In the genomic region with DNA sequence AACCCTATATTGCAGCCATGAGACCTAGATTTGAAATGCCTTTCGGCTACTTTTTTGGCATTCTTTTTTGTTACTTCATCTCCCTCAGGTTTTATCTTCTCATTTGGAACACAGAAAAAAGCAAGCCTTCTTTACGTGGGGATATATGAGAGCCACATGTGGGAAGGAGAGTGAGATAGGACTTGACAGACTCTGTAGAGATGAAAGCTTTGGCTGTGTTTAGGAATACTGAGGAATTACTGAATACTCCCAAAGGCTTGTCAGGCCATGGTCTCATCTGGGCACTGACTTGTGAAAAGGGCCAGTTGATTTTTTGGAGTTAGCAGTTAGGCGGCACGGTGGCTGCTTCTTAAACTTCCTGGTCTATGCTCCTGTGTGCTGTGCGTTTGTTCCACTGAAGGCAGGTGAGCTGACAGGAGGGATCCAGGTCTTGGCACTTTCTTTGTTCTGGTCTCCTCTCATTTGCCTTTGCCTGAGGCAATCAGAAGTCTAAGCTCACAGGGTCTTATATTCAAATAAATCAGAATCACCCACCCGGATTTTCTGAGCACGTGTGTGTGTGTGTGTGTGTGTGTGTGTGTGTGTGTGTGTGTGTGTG, we compare ENCODE assay signal across 14 mouse cellular contexts. TPM values are rescaled to one million over a fixed set of nuclear protein-coding genes. Genes with fewer than 3 reads are reported as not detected.
DNase-seq lines count a peak whose midpoint lies in the region; ATAC-seq and TF ChIP-seq lines count a peak whose summit lies in the region.
"Had no signal": no experiment of that assay in that cellular context is flagged by ENCODE, and none has a peak within 500 bp of the region (broad histone marks: within the 10 kb centered on the region; RNA-seq: fewer than 3 reads in every experiment).

No protein-coding gene starts in this region.

- H3K4me1 ChIP-seq in lung, embryonic 16.5 days (replicated peaks; ENCODE audit: control insufficient read depth, insufficient read depth, low read length), result peaks cover 5% of the 10 kb centered on the region; the same call in 1 of the 2 replicates
- H3K4me1 ChIP-seq in limb, embryonic 10.5 days, result peaks cover 28% of the 10 kb centered on the region
- H3K4me1 ChIP-seq in forebrain, postnatal 0 days (ENCODE audit: insufficient read depth), result peaks cover 11% of the 10 kb centered on the region

- peak; percentile 24; the same call in 1 of the 2 replicates for ATAC-seq in lung, embryonic 16.5 days (ENCODE audit: low read depth)
- no peak for ATAC-seq in cerebellum, adult (ENCODE audit: insufficient number of reproducible peaks, low FRiP score, low TSS enrichment)
- no peak for ATAC-seq in forebrain, postnatal 0 days

- intact Hi-C loops in gastrocnemius, adult 2 months (cut with DNase I), result no loop called here

- 58% methylated on average over 7 of the region's 7 CpGs for WGBS in lung, embryonic 16.5 days
- 54% methylated on average over 7 of the region's 7 CpGs for WGBS in limb, embryonic 10.5 days
- WGBS in forebrain, postnatal 0 days, result 76% methylated on average over 7 of the region's 7 CpGs

- TF ChIP-seq CTCF in gastrocnemius, adult 2 months (IDR thresholded peaks at IDR 0.05), result no peak
- TF ChIP-seq CTCF in forebrain, postnatal 0 days (IDR thresholded peaks at IDR 0.05; ENCODE audit: low read depth), result no peak

- no peak overlapping the region for H3K4me3 ChIP-seq in gastrocnemius, adult 2 months
- H3K4me3 ChIP-seq in lung, embryonic 16.5 days (ENCODE audit: low read length), result no peak overlapping the region
- no peak overlapping the region for H3K4me3 ChIP-seq in limb, embryonic 10.5 days
- no peak overlapping the region for H3K4me3 ChIP-seq in myocyte
- H3K4me3 ChIP-seq in forebrain, postnatal 0 days (ENCODE audit: low read depth, low read length), result no peak overlapping the region
- H3K4me3 ChIP-seq: erythroblast, embryonic 14.5 days; lung, embryonic 15.5 days; neural tube, embryonic 15.5 days had no signal

- H3K36me3 ChIP-seq in lung, embryonic 16.5 days (ENCODE audit: control insufficient read depth, insufficient read depth, low read length), result no peaks in the 10 kb centered on the region
- H3K36me3 ChIP-seq in limb, embryonic 10.5 days, result no peaks in the 10 kb centered on the region
- H3K36me3 ChIP-seq in myocyte (ENCODE audit: control insufficient read depth, insufficient read depth), result no peaks in the 10 kb centered on the region
- no peaks in the 10 kb centered on the region for H3K36me3 ChIP-seq in forebrain, postnatal 0 days (ENCODE audit: insufficient read depth)
- H3K36me3 ChIP-seq: lung, embryonic 15.5 days; neural tube, embryonic 15.5 days had no signal

- peak overlapping the region; percentile 10; the same call in 1 of the 2 replicates for H3K27ac ChIP-seq in gastrocnemius, adult 2 months
- H3K27ac ChIP-seq in lung, embryonic 16.5 days (ENCODE audit: low read length), result no peak overlapping the region
- H3K27ac ChIP-seq in limb, embryonic 10.5 days, result peak overlapping the region; percentile 54; the same call in 1 of the 2 replicates
- H3K27ac ChIP-seq in forebrain, postnatal 0 days (ENCODE audit: low read depth, low read length), result no peak overlapping the region
- H3K27ac ChIP-seq: lung, embryonic 15.5 days; neural tube, embryonic 15.5 days had no signal

- TF ChIP-seq POLR2A in myocyte (IDR thresholded peaks at IDR 0.05; ENCODE audit: insufficient read length, low read depth), result no peak

- no peak overlapping the region for H3K4me2 ChIP-seq in lung, embryonic 16.5 days (ENCODE audit: low read depth, low read length)
- H3K4me2 ChIP-seq in myocyte (ENCODE audit: low read depth), result peak overlapping the region; percentile 82
- H3K4me2 ChIP-seq in forebrain, postnatal 0 days (ENCODE audit: low read depth), result no peak overlapping the region
- H3K4me2 ChIP-seq: lung, embryonic 15.5 days; neural tube, embryonic 15.5 days had no signal

- no peaks in the 10 kb centered on the region for H3K79me2 ChIP-seq in myocyte (ENCODE audit: control insufficient read depth, insufficient read depth)

- no peak overlapping the region for H3K9ac ChIP-seq in lung, embryonic 16.5 days (ENCODE audit: low read length)
- H3K9ac ChIP-seq in forebrain, postnatal 0 days, result no peak overlapping the region
- H3K9ac ChIP-seq: lung, embryonic 15.5 days; neural tube, embryonic 15.5 days had no signal

- H3ac ChIP-seq in myocyte (ENCODE audit: control insufficient read depth, insufficient read length), result no peak overlapping the region

- H3K9me3 ChIP-seq in lung, embryonic 16.5 days (ENCODE audit: control insufficient read depth, low read length), result no peaks in the 10 kb centered on the region
- H3K9me3 ChIP-seq in limb, embryonic 10.5 days (replicated peaks), result no peaks in the 10 kb centered on the region
- no peaks in the 10 kb centered on the region for H3K9me3 ChIP-seq in forebrain, postnatal 0 days (ENCODE audit: low read length)
- H3K9me3 ChIP-seq: lung, embryonic 15.5 days; neural tube, embryonic 15.5 days had no signal

- no peak for DNase-seq in gastrocnemius, adult 2 months
- DNase-seq in gastrocnemius, postnatal 10 days, result no peak
- DNase-seq in lung, postnatal 25 days (ENCODE audit: low spot score), result no peak
- DNase-seq in limb, embryonic 10.5 days (ENCODE audit: low spot score), result no peak
- no peak for DNase-seq in forebrain, postnatal 0 days
- DNase-seq: adrenal gland, postnatal 25 days; cerebellum, adult 2 months; thymus, postnatal 25 days had no signal

- H3K27me3 ChIP-seq in lung, embryonic 16.5 days (ENCODE audit: control insufficient read depth, insufficient read depth, low read depth, low read length), result no peaks in the 10 kb centered on the region
- H3K27me3 ChIP-seq in limb, embryonic 10.5 days (ENCODE audit: low read depth, poor library complexity, severe bottlenecking), result no peaks in the 10 kb centered on the region
- H3K27me3 ChIP-seq in myocyte (ENCODE audit: control insufficient read depth, insufficient read depth, insufficient read length), result no peaks in the 10 kb centered on the region
- no peaks in the 10 kb centered on the region for H3K27me3 ChIP-seq in forebrain, postnatal 0 days (ENCODE audit: insufficient read depth, low read length)
- H3K27me3 ChIP-seq: lung, embryonic 15.5 days; neural tube, embryonic 15.5 days had no signal

TF ChIP-seq in myocyte, 11 proteins besides CTCF, POLR2A, EP300 and RAD21:
- TF ChIP-seq TCF12 (IDR thresholded peaks at IDR 0.05; ENCODE audit: insufficient read depth, poor library complexity, severe bottlenecking) (no peak), CEBPB (IDR thresholded peaks at IDR 0.05; ENCODE audit: insufficient read depth, poor library complexity, severe bottlenecking) (no peak), USF1 (IDR thresholded peaks at IDR 0.05; ENCODE audit: low read depth) (no peak), MAX (IDR thresholded peaks at IDR 0.05; ENCODE audit: low read depth) (no peak), MYOG (IDR thresholded peaks at IDR 0.05; ENCODE audit: control insufficient read depth in 1 of 3, insufficient read depth in 1 of 3, insufficient read length in 2 of 3, low read depth in 2 of 3) (no peak), REST (IDR thresholded peaks at IDR 0.05; ENCODE audit: insufficient read depth, insufficient read length) (no peak), SRF (IDR thresholded peaks at IDR 0.05; ENCODE audit: control insufficient read depth, insufficient read length, low read depth) (no peak), E2F4 (IDR thresholded peaks at IDR 0.05; ENCODE audit: insufficient read depth) (no peak), TCF3 (IDR thresholded peaks at IDR 0.05; ENCODE audit: insufficient read length, low read depth) (no peak), MYOD1 (IDR thresholded peaks at IDR 0.05; ENCODE audit: control insufficient read depth in 1 of 3, insufficient read length in 2 of 3, low read depth in 2 of 3) (no peak), POLR2AphosphoS2 (IDR thresholded peaks at IDR 0.05; ENCODE audit: insufficient read length, low read depth) (no peak)

RNA-seq across cellular contexts. Expression of a gene that starts 43.0 kb away (rescaled TPM):
- total RNA-seq in gastrocnemius, adult 2 months (2021), result 1 to 10 TPM; 4.1 to 6.1 TPM
- 10 to 100 TPM; 25.0 to 39.2 TPM for total RNA-seq in gastrocnemius, postnatal 10 days (2021)
- 34.8 and 35.7 TPM in 2 replicates for polyA plus RNA-seq in lung, embryonic 16.5 days (2015; fragmentation: Nextera tagmentation; extraction: Ambion mirVana)
- 3.2 and 3.4 TPM in 2 replicates for polyA plus RNA-seq in limb, embryonic 10.5 days (2016; fragmentation: Nextera tagmentation; extraction: Ambion mirVana)
- 77.1 TPM for polyA plus RNA-seq in myocyte (2012; fragmentation: generic; extraction: Trizol)
- 4.5 and 7.8 TPM in 2 replicates for total RNA-seq in forebrain, postnatal 0 days (2014; rRNA removed)
- polyA plus RNA-seq in forebrain, postnatal 0 days (2015; fragmentation: Nextera tagmentation; extraction: Ambion mirVana), result 3.0 and 3.6 TPM in 2 replicates

Comparison
In these comparisons a context has a peak if more than half of its experiments do, and no peak if none do; other contexts are left out.
1. H3K27ac ChIP-seq: peak in gastrocnemius, adult 2 months (single experiment) and limb, embryonic 10.5 days (single experiment); none in lung, embryonic 16.5 days (single experiment) and forebrain, postnatal 0 days (single experiment).